Mouse (Mus musculus): ENCODE data around the gene Iqce. TPM values are rescaled to one million over a fixed set of nuclear protein-coding genes. Genes with fewer than 3 reads are reported as not detected.
A peak's percentile ranks its signal among the peaks of the same experiment; 100 is the strongest.

Gene Iqce
- polyA plus RNA-seq, 1 experiment from 2014 or later: 31.0 TPM

GRCm38 (mm10) chr5:140614837-140615236, 87.3 kb downstream of the Iqce start:
- WGBS: 90% methylated on average over 4 of the region's 4 CpGs
- Histone ChIP-seq H3K4me1 (replicated peaks; ENCODE audit: control insufficient read depth, insufficient read depth, low read length) (peaks cover 30% of the 10 kb centered on the region), H3K27ac (ENCODE audit: low read depth, low read length) (peak overlapping the region; percentile 46), H3K36me3 (ENCODE audit: control insufficient read depth, insufficient read depth, low read length) (peaks cover 7% of the 10 kb centered on the region; the same call in 1 of the 2 replicates), H3K9me3 (ENCODE audit: control insufficient read depth, low read length) (no peaks in the 10 kb centered on the region), H3K4me3 (ENCODE audit: low read depth, low read length) (no peak overlapping the region), H3K27me3 (ENCODE audit: control insufficient read depth, insufficient read depth, low read length) (no peaks in the 10 kb centered on the region), H3K4me2 (ENCODE audit: low read depth, low read length, severe bottlenecking) (no peak overlapping the region), H3K9ac (ENCODE audit: low read length) (no peak overlapping the region)
- ATAC-seq (replicated peaks; ENCODE audit: low FRiP score) (no peak), DNase-seq (ENCODE audit: low spot score) (no peak)

DNA sequence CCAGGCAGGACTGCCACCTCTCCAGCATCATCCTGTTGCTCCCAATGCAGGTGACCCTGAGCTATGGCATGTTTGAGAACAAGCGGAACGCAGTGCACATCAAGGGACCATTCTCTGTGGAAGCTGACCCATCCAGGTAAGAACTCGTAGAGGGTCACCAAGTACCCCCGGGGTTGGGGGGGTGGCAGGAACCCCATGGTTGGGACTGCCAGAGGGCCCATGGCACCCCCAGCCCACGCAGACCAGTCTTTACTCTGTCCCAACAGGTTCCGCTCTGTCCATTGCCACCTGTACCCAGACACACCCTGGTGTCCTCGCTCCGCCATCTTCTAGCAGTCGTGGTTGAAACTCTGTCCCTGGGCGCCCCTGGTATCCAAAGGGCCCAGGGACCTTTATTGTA, 88.0 kb downstream of the Iqce start:
- H3K27ac ChIP-seq (ENCODE audit: low read depth, low read length): no peak overlapping the region
- no peaks in the 10 kb centered on the region for H3K9me3 ChIP-seq (ENCODE audit: control insufficient read depth, low read length)
- DNase-seq (ENCODE audit: low spot score): no peak
- H3K27me3 ChIP-seq (ENCODE audit: control insufficient read depth, insufficient read depth, low read length): no peaks in the 10 kb centered on the region
- no peak overlapping the region for H3K4me2 ChIP-seq (ENCODE audit: low read depth, low read length, severe bottlenecking)
- no peak overlapping the region for H3K4me3 ChIP-seq (ENCODE audit: low read depth, low read length)
- 96% methylated on average over 10 of the region's 10 CpGs for WGBS
- ATAC-seq (replicated peaks; ENCODE audit: low FRiP score): no peak
- peaks cover 34% of the 10 kb centered on the region for H3K4me1 ChIP-seq (replicated peaks; ENCODE audit: control insufficient read depth, insufficient read depth, low read length)
- H3K36me3 ChIP-seq (ENCODE audit: control insufficient read depth, insufficient read depth, low read length): peaks cover 7% of the 10 kb centered on the region; the same call in 1 of the 2 replicates
- H3K9ac ChIP-seq (ENCODE audit: low read length): no peak overlapping the region

DNA sequence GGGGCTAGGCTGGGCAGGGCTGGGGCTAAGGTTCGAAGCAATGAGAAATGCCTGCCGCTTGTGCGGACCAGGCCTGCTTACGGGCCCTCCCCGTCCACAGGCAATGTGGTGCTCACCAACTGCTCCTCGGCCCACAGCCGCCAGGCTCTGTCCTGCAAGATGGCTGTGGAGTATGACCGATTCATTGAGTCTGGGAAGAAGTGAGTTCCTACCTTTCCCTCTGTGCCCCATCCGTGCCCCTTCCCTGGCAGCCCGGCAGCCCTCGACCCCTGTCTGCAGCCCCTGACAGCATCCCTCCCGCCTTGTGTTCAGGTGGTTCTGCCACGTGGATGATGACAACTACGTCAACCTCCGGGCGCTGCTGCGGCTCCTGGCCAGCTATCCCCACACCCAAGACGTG, 90.0 kb downstream of the Iqce start:
- ATAC-seq (replicated peaks; ENCODE audit: low FRiP score) (no peak), DNase-seq (ENCODE audit: low spot score) (no peak)
- Histone ChIP-seq H3K4me3 (ENCODE audit: low read depth, low read length) (peak overlapping the region; percentile 82), H3K9ac (ENCODE audit: low read length) (peak overlapping the region; percentile 94), H3K36me3 (ENCODE audit: control insufficient read depth, insufficient read depth, low read length) (peaks cover 7% of the 10 kb centered on the region; the same call in 1 of the 2 replicates), H3K27me3 (ENCODE audit: control insufficient read depth, insufficient read depth, low read length) (no peaks in the 10 kb centered on the region), H3K4me1 (replicated peaks; ENCODE audit: control insufficient read depth, insufficient read depth, low read length) (peaks cover 34% of the 10 kb centered on the region), H3K27ac (ENCODE audit: low read depth, low read length) (peak overlapping the region; percentile 99), H3K9me3 (ENCODE audit: control insufficient read depth, low read length) (no peaks in the 10 kb centered on the region), H3K4me2 (ENCODE audit: low read depth, low read length, severe bottlenecking) (peak overlapping the region; percentile 81)
- 27% methylated on average over 18 of the region's 18 CpGs for WGBS

Other genes with a start within 250 kb of the Iqce start
- 11.8 and 12.2 TPM in 2 replicates for gene Chst12, start 196.8 kb downstream of the Iqce start, polyA plus RNA-seq (2014; fragmentation: Nextera tagmentation; extraction: Ambion mirVana)
- gene Grifin, start 137.3 kb downstream of the Iqce start, polyA plus RNA-seq (2014; fragmentation: Nextera tagmentation; extraction: Ambion mirVana): not detected in 2 replicates
- 41.8 and 45.4 TPM in 2 replicates for gene Lfng, start 95.1 kb downstream of the Iqce start, polyA plus RNA-seq (2014; fragmentation: Nextera tagmentation; extraction: Ambion mirVana)
- 83.3 and 91.5 TPM in 2 replicates for gene Ttyh3, start 53.3 kb downstream of the Iqce start, polyA plus RNA-seq (2014; fragmentation: Nextera tagmentation; extraction: Ambion mirVana)
- 17.0 and 17.1 TPM in 2 replicates for gene Brat1, start 2.6 kb upstream of the Iqce start, polyA plus RNA-seq (2014; fragmentation: Nextera tagmentation; extraction: Ambion mirVana)
- gene Amz1, start 21.7 kb upstream of the Iqce start, polyA plus RNA-seq (2014; fragmentation: Nextera tagmentation; extraction: Ambion mirVana): 0.93 and 0.96 TPM in 2 replicates
- gene Gna12, start 128.1 kb upstream of the Iqce start, polyA plus RNA-seq (2014; fragmentation: Nextera tagmentation; extraction: Ambion mirVana): 49.7 and 58.9 TPM in 2 replicates

All from forebrain, embryonic 11.5 days (tissue).